Mouse (Mus musculus): ENCODE results near the gene Nnmt. TPM values are rescaled to one million over a fixed set of nuclear protein-coding genes. Genes with fewer than 3 reads are reported as not detected.

Gene Nnmt
- polyA plus RNA-seq, 1 experiment from 2014 or later: 1.2 TPM

- no peaks in the 10 kb centered on the region for H3K4me1 ChIP-seq (ENCODE audit: control insufficient read depth, insufficient read depth, low read length)
- H3K27ac ChIP-seq (ENCODE audit: low read depth, low read length): no peak overlapping the region
- no peak overlapping the region for H3K9ac ChIP-seq (ENCODE audit: low read length)
- no peak for ATAC-seq (ENCODE audit: low FRiP score)
- H3K27me3 ChIP-seq (ENCODE audit: control insufficient read depth, insufficient read depth, low read length): no peaks in the 10 kb centered on the region
- peak; percentile 12 for DNase-seq (ENCODE audit: low spot score, missing footprints)
- H3K9me3 ChIP-seq (ENCODE audit: control insufficient read depth, low read length): no peaks in the 10 kb centered on the region
- H3K4me3 ChIP-seq (ENCODE audit: low read depth, low read length): no peak overlapping the region
- H3K4me2 ChIP-seq: no peak overlapping the region
- no peaks in the 10 kb centered on the region for H3K36me3 ChIP-seq (ENCODE audit: control insufficient read depth, insufficient read depth, low read length)
Observed at GRCm38 (mm10) chr9:48547233-48547632, 57.7 kb downstream of the Nnmt start.

Other genes starting within 250 kb of the Nnmt start
- 72.0 and 79.6 TPM in 2 replicates for gene Rexo2, start 124.5 kb downstream of the Nnmt start, polyA plus RNA-seq (2014; fragmentation: Nextera tagmentation; extraction: Ambion mirVana)
- gene Rbm7, start 109.9 kb downstream of the Nnmt start, polyA plus RNA-seq (2014; fragmentation: Nextera tagmentation; extraction: Ambion mirVana): 123 and 126 TPM in 2 replicates
- 40.1 and 40.6 TPM in 2 replicates for gene Gm5617, start 109.7 kb downstream of the Nnmt start, polyA plus RNA-seq (2014; fragmentation: Nextera tagmentation; extraction: Ambion mirVana)
- 14.0 and 15.0 TPM in 2 replicates for gene Zbtb16, start 231.1 kb upstream of the Nnmt start, polyA plus RNA-seq (2014; fragmentation: Nextera tagmentation; extraction: Ambion mirVana)

All from midbrain, embryonic 11.5 days (tissue).